Mouse (Mus musculus) CH12.LX (cell line): Measurements from ENCODE around the gene Nubpl. TPM values are rescaled to one million over a fixed set of nuclear protein-coding genes. Genes with fewer than 3 reads are reported as not detected.

ENCODE experiments used
- DNase-seq: peaks from one replicate; pipeline ENCODE4 v3.0.0-alpha.2; 2013; ENCODE audit errors: extremely low read depth
- H3K27ac ChIP-seq: 2 replicates; pipeline ENCODE4 v1.5.1; 2012; ENCODE audit warnings: low read depth, mild to moderate bottlenecking, control low read depth, moderate library complexity; ENCODE audit not compliant: insufficient read depth
- H3K27me3 ChIP-seq: replicated peaks from 2 replicates; pipeline ENCODE3; 2012; ENCODE audit warnings: inconsistent platforms
- H3K36me3 ChIP-seq, 2 experiments: replicated peaks in 1 of 2; 2 replicates each; pipeline versions ENCODE3 to v1.6.1; 2012; ENCODE audit warnings: inconsistent platforms in 1 of 2, low read length in 1 of 2, mild to moderate bottlenecking in 1 of 2, mixed read lengths in 1 of 2, moderate library complexity in 1 of 2; ENCODE audit not compliant: control insufficient read depth in 1 of 2, insufficient read depth in 1 of 2
- H3K4me1 ChIP-seq, 2 experiments: 2 replicates each; pipeline ENCODE4 v1.6.1; 2012; ENCODE audit warnings: inconsistent platforms in 1 of 2, moderate library complexity in 1 of 2; ENCODE audit not compliant: insufficient read depth in 2 of 2, control insufficient read depth in 1 of 2
- H3K4me2 ChIP-seq: 2 replicates; pipeline ENCODE4 v1.6.1; 2012; ENCODE audit warnings: low read depth, mild to moderate bottlenecking, control low read depth; ENCODE audit not compliant: poor library complexity, insufficient read depth, severe bottlenecking
- H3K4me3 ChIP-seq, 3 experiments: fragments of 150-350 bp in 1 of 3; sonication (generic) in 1 of 3; replicated peaks in 1 of 3; 2 replicates each; pipeline versions ENCODE3 to v1.5.1; 2011 to 2012; ENCODE audit warnings: low read depth in 2 of 3, low read length in 2 of 3, mild to moderate bottlenecking in 2 of 3, moderate library complexity in 2 of 3, control low read depth in 1 of 3, improper control_type of control experiment in 1 of 3, inconsistent platforms in 1 of 3, mixed read lengths in 1 of 3; ENCODE audit not compliant: poor library complexity in 1 of 3
- H3K79me2 ChIP-seq: replicated peaks from 2 replicates; pipeline ENCODE4 v1.6.1; 2012; ENCODE audit warnings: mild to moderate bottlenecking, moderate library complexity; ENCODE audit not compliant: control insufficient read depth, poor library complexity, insufficient read depth, severe bottlenecking; ENCODE audit errors: extremely low read depth
- H3K9ac ChIP-seq: 2 replicates; pipeline ENCODE4 v1.6.1; 2012; ENCODE audit warnings: low read depth, mild to moderate bottlenecking, control low read depth, moderate library complexity; ENCODE audit not compliant: insufficient read depth
- H3K9me3 ChIP-seq: replicated peaks from 2 replicates; pipeline ENCODE3; 2012; ENCODE audit warnings: low read length, inconsistent platforms, mixed read lengths
- BHLHE40 ChIP-seq: IDR thresholded peaks from 2 replicates; pipeline ENCODE4 v1.6.1; 2011; ENCODE audit warnings: mild to moderate bottlenecking, low read depth, low read length, improper control_type of control experiment
- CHD1 ChIP-seq: IDR thresholded peaks from 2 replicates; pipeline ENCODE4 v1.6.1; 2012; ENCODE audit warnings: low read depth, low read length, improper control_type of control experiment, inconsistent platforms
- CHD2 ChIP-seq: IDR thresholded peaks from 2 replicates; pipeline ENCODE4 v1.6.1; 2011; ENCODE audit warnings: low read length, improper control_type of control experiment
- CTCF ChIP-seq, 2 experiments: IDR thresholded peaks in 1 of 2; conservative IDR thresholded peaks in 1 of 2; 2 replicates each; pipeline ENCODE4 v1.5.1; 2011 to 2012; ENCODE audit warnings: low read depth in 2 of 2, low read length in 2 of 2, improper control_type of control experiment in 1 of 2, inconsistent platforms in 1 of 2, mild to moderate bottlenecking in 1 of 2, moderate library complexity in 1 of 2
- E2F4 ChIP-seq: IDR thresholded peaks from 2 replicates; pipeline ENCODE4 v1.6.1; 2011; ENCODE audit warnings: low read depth, low read length, improper control_type of control experiment; ENCODE audit not compliant: insufficient replicate concordance
- EP300 ChIP-seq: IDR thresholded peaks from 2 replicates; pipeline ENCODE4 v1.6.1; 2011; ENCODE audit warnings: low read length, improper control_type of control experiment
- ETS1 ChIP-seq: conservative IDR thresholded peaks from 2 replicates; pipeline ENCODE4 v1.6.1; 2012; ENCODE audit warnings: low read depth, mild to moderate bottlenecking, inconsistent platforms, low read length, improper control_type of control experiment, moderate library complexity
- MAFK ChIP-seq: IDR thresholded peaks from 2 replicates; pipeline ENCODE4 v1.6.1; 2011; ENCODE audit warnings: low read length, improper control_type of control experiment; ENCODE audit not compliant: insufficient replicate concordance
- MAX ChIP-seq: IDR thresholded peaks from 2 replicates; pipeline ENCODE4 v1.6.1; 2011; ENCODE audit warnings: low read length, improper control_type of control experiment
- PAX5 ChIP-seq: IDR thresholded peaks from 2 replicates; pipeline ENCODE4 v1.6.1; 2012; ENCODE audit warnings: low read length, inconsistent platforms, mixed read lengths
- RCOR1 ChIP-seq: conservative IDR thresholded peaks from 2 replicates; pipeline ENCODE4 v1.6.1; 2012; ENCODE audit warnings: low read depth, mild to moderate bottlenecking, inconsistent platforms, low read length, improper control_type of control experiment
- USF2 ChIP-seq: conservative IDR thresholded peaks from 2 replicates; pipeline ENCODE4 v1.6.1; 2011; ENCODE audit warnings: low read depth, low read length, improper control_type of control experiment
- ZNF384 ChIP-seq: IDR thresholded peaks from 2 replicates; pipeline ENCODE4 v1.6.1; 2012; ENCODE audit warnings: low read depth, low read length, improper control_type of control experiment, inconsistent platforms
- dilution Hi-C: fragments of 300-500 bp; cut with MboI; formaldehyde crosslinking; loops from 2 replicates; pipeline ENCODE4 v1.14.3; 2020; ENCODE audit warnings: low sequenced_read_pairs; ENCODE audit not compliant: extremely low pct_unique_long_range_greater_than_20kb, extremely low pct_ligation_motif_present
- in situ Hi-C: fragments of 300-500 bp; cut with MboI; formaldehyde crosslinking; loops from 3 replicates; pipeline ENCODE4 v1.14.3; 2019; ENCODE audit warnings: low sequenced_read_pairs, low pct_ligation_motif_present, low pct_unique_long_range_greater_than_20kb, mixed read lengths
- polyA plus RNA-seq: library from polyadenylated mRNA; unstranded; fragments of >175 nt; gene quantifications from 2 replicates; pipeline ENCODE4 v1.2.1, GENCODE M21; 2012; ENCODE audit warnings: low read depth; ENCODE audit not compliant: insufficient read length
- total RNA-seq, 2 experiments: library from RNA; depleted of rRNA; stranded (reverse); fragments of 300-350 nt in 1 of 2; fragments of >200 nt in 1 of 2; gene quantifications; 2 replicates each; pipeline ENCODE4 v1.2.3; 2012 to 2014

Nubpl gene
- total and polyA plus RNA-seq, 3 experiments = 9.5 to 11.8 (median 11.1) TPM

DNA sequence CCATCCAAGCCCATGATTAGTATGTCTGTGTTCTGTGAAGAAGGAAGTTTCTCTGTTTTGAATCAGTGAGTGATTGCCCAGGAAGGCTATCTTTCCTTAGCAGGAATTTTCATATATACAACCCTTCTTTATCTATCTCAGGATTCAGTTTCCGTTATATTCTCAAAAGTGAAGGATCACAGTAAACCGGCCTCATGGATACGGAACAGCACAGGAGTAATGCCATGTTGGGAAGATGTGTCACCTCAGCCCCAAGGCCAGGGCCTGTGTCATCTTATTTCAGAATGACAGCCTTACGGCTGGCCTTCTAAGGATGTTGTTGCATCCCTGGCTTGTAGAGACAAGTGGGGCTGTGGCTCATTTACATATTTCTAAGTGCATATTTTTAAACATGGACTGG, 231.0 kb downstream of the Nubpl start:
- no peaks in the 10 kb centered on the region for H3K9me3 ChIP-seq
- H3K4me2 ChIP-seq = no peak overlapping the region
- H3K27ac ChIP-seq = no peak overlapping the region
- no peaks in the 10 kb centered on the region for H3K27me3 ChIP-seq
- peak; percentile 8 for DNase-seq
- dilution Hi-C loops (no loop called here), in situ Hi-C loops (no loop called here)
- no peak overlapping the region for H3K4me3 ChIP-seq
- TF ChIP-seq EP300 = no peak
- no peak for TF ChIP-seq ZNF384
- TF ChIP-seq ETS1 = no peak
- TF ChIP-seq MAFK = no peak
- no peak for TF ChIP-seq CHD2
- TF ChIP-seq PAX5 = no peak
- no peak for TF ChIP-seq USF2
- no peak for TF ChIP-seq MAX
- TF ChIP-seq CHD1 = no peak
- no peak for TF ChIP-seq BHLHE40
- TF ChIP-seq E2F4 = no peak
- no peaks in the 10 kb centered on the region for H3K79me2 ChIP-seq
- peaks cover 0 to 10% of the 10 kb centered on the region in 2 experiments; a peak in 2 of 4 replicates for H3K4me1 ChIP-seq
- H3K36me3 ChIP-seq = no peaks in the 10 kb centered on the region
- H3K9ac ChIP-seq = no peak overlapping the region

DNA sequence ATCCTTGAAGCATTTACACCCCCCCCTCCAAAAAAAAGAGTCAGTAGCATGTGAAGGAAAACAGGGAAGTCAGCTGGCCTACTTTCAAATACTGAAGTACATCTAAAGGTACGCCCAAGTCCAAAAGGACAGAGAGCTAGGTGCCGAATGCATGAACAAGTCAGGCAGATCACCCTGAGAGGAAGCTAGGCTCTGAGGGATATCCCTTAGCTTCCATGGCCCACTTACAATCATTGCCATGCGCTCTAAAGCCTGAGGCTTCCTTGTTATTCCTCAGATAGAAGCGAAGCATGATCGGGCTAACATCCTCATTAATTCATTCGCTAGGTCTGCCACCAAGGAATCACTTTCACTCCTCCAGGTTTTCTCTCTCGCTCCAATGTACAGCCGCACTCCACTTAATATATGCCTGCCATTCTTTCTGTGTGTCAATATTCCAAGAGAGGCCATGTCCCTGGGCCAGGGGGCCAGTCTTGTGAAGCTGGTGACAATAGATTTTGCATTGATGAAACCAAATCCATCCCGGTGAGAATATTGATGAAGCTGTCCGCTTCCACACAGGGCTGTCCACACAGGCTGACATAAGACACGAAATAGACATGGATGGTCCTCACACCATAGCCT, 237.7 kb downstream of the Nubpl start:
- in situ Hi-C loops = no loop called here
- H3K79me2 ChIP-seq = no peaks in the 10 kb centered on the region
- no peak overlapping the region for H3K4me3 ChIP-seq
- H3K9me3 ChIP-seq = no peaks in the 10 kb centered on the region
- H3K4me1 ChIP-seq = 0 out of 4 replicates have a peak, but pooled peaks cover 0 to 2% of the 10 kb centered on the region in 2 experiments
- H3K36me3 ChIP-seq = no peaks in the 10 kb centered on the region
- no peak overlapping the region for H3K9ac ChIP-seq
- no peak overlapping the region for H3K27ac ChIP-seq
- no peak overlapping the region for H3K4me2 ChIP-seq
- H3K27me3 ChIP-seq = no peaks in the 10 kb centered on the region
- dilution Hi-C loops = no loop called here
- TF ChIP-seq MAX (no peak), RCOR1 (no peak)
- DNase-seq = no peak

DNA sequence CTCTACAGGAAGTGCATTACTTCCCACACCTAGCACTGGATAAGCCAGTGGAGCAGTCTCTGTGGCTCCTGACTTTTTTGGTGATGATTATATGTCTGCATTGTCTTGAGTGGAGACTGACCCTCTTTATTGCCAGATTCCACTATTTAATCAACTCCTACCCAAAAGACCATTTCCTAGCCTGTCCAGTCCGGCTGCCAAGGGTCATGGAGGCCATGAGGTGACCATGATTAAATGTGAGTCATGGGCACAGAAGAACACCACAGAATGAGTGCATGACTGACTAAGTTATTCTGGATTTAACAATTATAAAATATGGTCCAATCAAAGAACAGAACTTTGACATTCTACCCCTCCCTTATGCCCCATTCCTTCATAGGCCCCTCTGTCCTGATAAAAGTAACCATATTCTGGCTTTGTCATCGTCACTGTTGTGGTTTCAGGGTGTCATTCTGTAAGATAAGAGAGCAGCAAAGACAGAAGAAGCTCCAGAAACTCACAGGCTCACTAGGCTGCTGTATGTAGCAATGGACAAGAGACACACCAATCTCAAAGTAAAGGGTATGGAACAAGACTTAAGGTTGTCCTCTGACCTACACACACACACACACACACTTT, 240.7 kb downstream of the Nubpl start:
- H3K9ac ChIP-seq = no peak overlapping the region
- no peak for DNase-seq
- H3K9me3 ChIP-seq = no peaks in the 10 kb centered on the region
- H3K4me1 ChIP-seq = 0 out of 4 replicates have a peak, but pooled peaks cover 0 to 2% of the 10 kb centered on the region in 2 experiments
- H3K4me2 ChIP-seq = no peak overlapping the region
- no peaks in the 10 kb centered on the region for H3K36me3 ChIP-seq
- dilution Hi-C loops = no loop called here
- in situ Hi-C loops = no loop called here
- H3K27me3 ChIP-seq = no peaks in the 10 kb centered on the region
- H3K27ac ChIP-seq = no peak overlapping the region
- TF ChIP-seq CTCF (conservative IDR thresholded peaks at IDR 0.05 in 1 of 2, IDR thresholded peaks at IDR 0.05 in 1 of 2; ENCODE audit: low read depth in 2 of 2, low read length in 2 of 2) = no peak
- no peak overlapping the region for H3K4me3 ChIP-seq
- H3K79me2 ChIP-seq = no peaks in the 10 kb centered on the region
